Mouse (Mus musculus) hindbrain, embryonic 16.5 days (tissue): ENCODE measurements around the gene 1700015F17Rik. TPM values are rescaled to one million over a fixed set of nuclear protein-coding genes. Genes with fewer than 3 reads are reported as not detected.
A peak's percentile ranks its signal among the peaks of the same experiment; 100 is the strongest.

Experiments
- ATAC-seq: fragments of 200-750 bp; cut with Nextera tagmentation; 2 replicates; pipeline ENCODE4 v1.8.0; 2017; ENCODE audit warnings: moderate TSS enrichment, moderate library complexity
- H3K27ac ChIP-seq: fragments of 300-500 bp; sonication (generic); 2 replicates; pipeline ENCODE4 v1.5.1; 2014; ENCODE audit warnings: low read depth, mild to moderate bottlenecking, control low read depth, low read length, moderate library complexity
- H3K27me3 ChIP-seq: fragments of 300-500 bp; sonication (generic); replicated peaks from 2 replicates; pipeline ENCODE4 v1.6.1; 2014; ENCODE audit warnings: low read length; ENCODE audit not compliant: control insufficient read depth, insufficient read depth
- H3K36me3 ChIP-seq: fragments of 300-500 bp; sonication (generic); 2 replicates; pipeline ENCODE4 v1.6.1; 2014; ENCODE audit warnings: mild to moderate bottlenecking, low read length, moderate library complexity, mixed read lengths; ENCODE audit not compliant: control insufficient read depth, insufficient read depth
- H3K4me1 ChIP-seq: fragments of 300-500 bp; sonication (generic); 2 replicates; pipeline ENCODE4 v1.6.1; 2014; ENCODE audit warnings: low read depth, low read length; ENCODE audit not compliant: control insufficient read depth, insufficient read depth
- H3K4me2 ChIP-seq: fragments of 300-500 bp; sonication (generic); 2 replicates; pipeline ENCODE4 v1.6.1; 2014; ENCODE audit warnings: mild to moderate bottlenecking, low read length, control low read depth, moderate library complexity
- H3K4me3 ChIP-seq: fragments of 300-500 bp; sonication (generic); 2 replicates; pipeline ENCODE4 v1.5.1; 2014; ENCODE audit warnings: mild to moderate bottlenecking, low read length, control low read depth, moderate library complexity
- H3K9ac ChIP-seq: fragments of 300-500 bp; sonication (generic); 2 replicates; pipeline ENCODE4 v1.6.1; 2014; ENCODE audit warnings: low read depth, mild to moderate bottlenecking, control low read depth, low read length, moderate library complexity
- H3K9me3 ChIP-seq: fragments of 300-500 bp; sonication (generic); 2 replicates; pipeline ENCODE4 v1.6.1; 2014; ENCODE audit warnings: mild to moderate bottlenecking, low read length, moderate library complexity; ENCODE audit not compliant: control insufficient read depth
- WGBS: fragments of 180-500 bp; shearing (Covaris S2); extraction: QIAGEN DNeasy Blood & Tissue Kit; methylation state at CpG from one replicate; pipeline ENCODE4 v1.1.7; 2014; 5-methylcytosine and 5-hydroxymethylcytosine counted together
- polyA plus RNA-seq: library from polyadenylated mRNA; unstranded; fragments of >200 nt; fragmentation: Nextera tagmentation; extraction: Ambion mirVana; gene quantifications from 2 replicates; pipeline ENCODE4 v1.2.1, GENCODE M21; 2015

The 1700015F17Rik gene
- polyA plus RNA-seq = not detected in 2 replicates

DNA sequence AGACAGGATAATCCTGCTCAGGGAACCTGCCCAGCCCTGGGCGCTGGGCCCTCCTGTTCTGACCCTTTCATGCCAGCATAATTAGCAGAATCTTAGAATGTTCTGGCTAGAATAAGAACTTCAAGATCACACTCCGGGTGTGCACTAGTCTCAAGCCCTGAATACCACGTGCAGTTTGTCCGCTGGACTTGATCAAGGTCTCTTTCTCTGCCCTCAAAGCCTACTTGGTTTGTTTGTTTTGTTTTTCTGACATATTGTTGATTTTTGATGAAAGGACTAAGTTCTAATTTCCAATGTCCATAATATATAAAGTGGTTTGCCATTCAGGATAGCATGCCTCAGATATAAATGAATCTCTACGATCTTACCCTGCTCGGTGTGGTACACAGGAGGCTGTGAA lies at the start of gene 1700015F17Rik:
TSS of gene 1700015F17Rik (minus strand) at position 101 of the 400 bp plus-strand sequence.
- Histone ChIP-seq H3K4me1 (no peaks in the 10 kb centered on the region), H3K4me3 (no peak within 1 kb of the TSS), H3K4me2 (no peak within 1 kb of the TSS), H3K27me3 (no peaks in the 10 kb centered on the region), H3K9me3 (no peaks in the 10 kb centered on the region), H3K36me3 (no peaks in the 10 kb centered on the region), H3K9ac (no peak within 1 kb of the TSS), H3K27ac (no peak within 1 kb of the TSS)
- ATAC-seq = no peak
- WGBS = 92% methylated on average over 6 of the region's 6 CpGs

DNA sequence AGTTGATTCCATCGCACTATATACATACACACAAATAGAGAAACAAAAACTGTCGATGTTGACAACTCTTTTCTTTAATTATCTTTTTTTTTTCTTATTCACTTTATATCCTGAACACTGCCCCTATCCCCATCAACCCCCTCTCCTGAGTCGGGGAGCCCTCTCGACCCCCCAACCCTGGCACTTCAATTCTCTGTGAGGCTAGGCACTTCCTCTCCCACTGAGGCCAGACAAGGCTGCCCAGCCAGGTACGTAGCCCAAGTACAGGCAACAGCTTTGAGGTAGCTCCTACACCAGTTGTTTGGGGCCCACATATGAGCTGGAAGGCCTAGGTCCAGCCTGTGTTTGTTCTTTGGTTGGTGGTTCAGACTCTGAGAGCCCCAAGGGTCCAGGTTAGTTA lies 36.5 kb upstream of the 1700015F17Rik start:
- Histone ChIP-seq H3K36me3 (no peaks in the 10 kb centered on the region), H3K4me1 (no peaks in the 10 kb centered on the region), H3K9me3 (no peaks in the 10 kb centered on the region), H3K27me3 (no peaks in the 10 kb centered on the region), H3K27ac (no peak overlapping the region), H3K4me2 (peak overlapping the region; percentile 84), H3K9ac (no peak overlapping the region), H3K4me3 (no peak overlapping the region)
- 83% methylated on average over 5 of the region's 5 CpGs for whole genome bisulfite sequencing
- ATAC-seq = no peak

DNA sequence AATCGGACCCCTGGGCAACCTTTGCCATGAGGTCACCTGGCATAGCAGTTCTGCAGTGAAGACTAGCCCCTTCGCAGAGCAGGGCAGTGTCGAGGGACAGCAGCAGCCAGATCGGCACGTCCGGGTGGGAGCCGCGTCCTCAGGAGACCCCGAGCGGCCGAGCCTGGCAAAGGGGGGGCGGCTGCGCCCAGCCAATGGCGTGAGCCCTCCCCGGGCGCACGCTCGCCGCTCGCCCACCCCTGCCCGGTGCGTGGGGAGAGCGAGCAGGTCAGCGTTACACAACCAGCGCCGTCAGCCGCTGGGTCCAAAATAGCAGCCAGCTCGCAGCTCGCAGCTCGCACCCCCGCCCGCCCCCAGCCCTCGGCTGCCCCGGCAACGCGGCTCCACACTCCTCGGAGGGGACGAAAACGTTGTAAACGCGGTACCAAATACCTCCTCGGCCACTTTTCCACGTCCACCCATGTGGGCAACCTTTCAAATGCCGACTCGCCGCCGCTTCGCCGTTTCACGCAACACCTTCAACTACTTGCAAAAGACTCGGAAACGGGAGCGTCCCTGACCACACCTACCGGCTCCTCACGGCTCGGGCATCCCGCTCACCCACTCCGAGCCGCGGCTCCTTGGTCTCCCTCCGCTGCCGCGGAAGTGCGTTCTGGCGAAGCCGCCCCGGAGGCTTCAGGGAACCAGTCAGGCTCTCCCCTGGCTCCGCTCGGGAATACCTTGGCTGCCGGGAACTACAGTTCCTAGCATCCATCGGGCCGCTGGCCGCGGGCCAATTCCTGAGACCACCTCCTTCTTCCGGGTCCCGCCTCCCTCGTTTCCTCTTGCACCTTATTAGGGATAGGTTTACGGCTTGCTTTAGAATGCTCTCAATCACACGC lies 35.5 kb upstream of the 1700015F17Rik start, which contains the start of gene Cldn12:
TSS of gene Cldn12 (minus strand) at position 763 of the 881 bp plus-strand sequence.
- WGBS = under 1% methylated on average over 79 of the region's 79 CpGs
- no peaks in the 10 kb centered on the region for H3K36me3 ChIP-seq
- no peaks in the 10 kb centered on the region for H3K9me3 ChIP-seq
- H3K27ac ChIP-seq = peak within 1 kb of the TSS; percentile 94
- H3K27me3 ChIP-seq = no peaks in the 10 kb centered on the region
- peak within 1 kb of the TSS; percentile 83 for H3K9ac ChIP-seq
- peak; percentile 96 for ATAC-seq
- no peaks in the 10 kb centered on the region for H3K4me1 ChIP-seq
- peak within 1 kb of the TSS; percentile 84 for H3K4me2 ChIP-seq
- H3K4me3 ChIP-seq = peak within 1 kb of the TSS; percentile 91

DNA sequence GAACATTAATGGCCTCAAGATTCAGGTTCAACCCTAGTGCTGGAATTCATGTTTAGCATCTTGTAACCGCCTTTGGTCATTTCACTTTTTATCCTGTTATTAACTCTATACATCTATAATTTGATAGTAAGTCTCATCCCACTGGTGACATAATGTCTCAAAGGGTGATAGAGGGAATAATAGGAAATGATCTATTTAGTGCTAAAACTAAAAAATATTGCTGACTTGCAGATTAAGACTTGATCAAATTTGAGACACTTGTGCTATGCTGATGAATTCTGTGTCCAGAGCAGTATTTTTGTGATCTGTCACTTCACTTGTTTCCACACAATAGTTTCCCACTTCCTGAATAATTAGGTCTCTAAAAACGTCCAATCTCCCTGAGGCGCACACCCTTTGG lies 32.5 kb upstream of the 1700015F17Rik start:
- WGBS = 75% methylated on average over 3 of the region's 3 CpGs
- ATAC-seq = no peak
- no peaks in the 10 kb centered on the region for H3K27me3 ChIP-seq
- no peaks in the 10 kb centered on the region for H3K9me3 ChIP-seq
- H3K4me1 ChIP-seq = peaks cover 5% of the 10 kb centered on the region; the same call in 1 of the 2 replicates
- H3K27ac ChIP-seq = no peak overlapping the region
- H3K9ac ChIP-seq = no peak overlapping the region
- H3K4me2 ChIP-seq = no peak overlapping the region
- H3K4me3 ChIP-seq = no peak overlapping the region
- H3K36me3 ChIP-seq = no peaks in the 10 kb centered on the region

DNA sequence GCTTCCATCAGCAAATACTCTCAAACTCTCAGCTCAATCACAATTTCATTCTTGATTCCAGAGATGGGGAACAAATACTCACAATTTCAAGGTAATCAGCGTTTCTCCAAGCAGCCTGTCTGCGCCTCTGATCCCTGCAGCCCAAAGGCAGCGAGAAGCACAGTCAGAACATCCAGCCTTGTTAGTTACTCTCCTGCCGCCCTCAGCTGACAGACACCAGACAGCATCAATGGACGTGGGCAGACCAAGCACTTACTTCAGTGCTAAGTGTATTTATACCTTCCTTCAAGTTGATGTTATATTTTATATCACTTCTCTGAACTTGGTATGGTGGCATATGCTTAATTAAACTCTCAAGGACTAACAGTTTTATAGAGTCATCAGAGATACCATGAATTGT lies 32.0 kb upstream of the 1700015F17Rik start:
- WGBS = 53% methylated on average over 5 of the region's 5 CpGs
- H3K27ac ChIP-seq = no peak overlapping the region
- H3K4me3 ChIP-seq = no peak overlapping the region
- no peaks in the 10 kb centered on the region for H3K27me3 ChIP-seq
- no peaks in the 10 kb centered on the region for H3K9me3 ChIP-seq
- no peaks in the 10 kb centered on the region for H3K36me3 ChIP-seq
- H3K4me2 ChIP-seq = no peak overlapping the region
- no peak overlapping the region for H3K9ac ChIP-seq
- no peak for ATAC-seq
- peaks cover 5% of the 10 kb centered on the region; the same call in 1 of the 2 replicates for H3K4me1 ChIP-seq

DNA sequence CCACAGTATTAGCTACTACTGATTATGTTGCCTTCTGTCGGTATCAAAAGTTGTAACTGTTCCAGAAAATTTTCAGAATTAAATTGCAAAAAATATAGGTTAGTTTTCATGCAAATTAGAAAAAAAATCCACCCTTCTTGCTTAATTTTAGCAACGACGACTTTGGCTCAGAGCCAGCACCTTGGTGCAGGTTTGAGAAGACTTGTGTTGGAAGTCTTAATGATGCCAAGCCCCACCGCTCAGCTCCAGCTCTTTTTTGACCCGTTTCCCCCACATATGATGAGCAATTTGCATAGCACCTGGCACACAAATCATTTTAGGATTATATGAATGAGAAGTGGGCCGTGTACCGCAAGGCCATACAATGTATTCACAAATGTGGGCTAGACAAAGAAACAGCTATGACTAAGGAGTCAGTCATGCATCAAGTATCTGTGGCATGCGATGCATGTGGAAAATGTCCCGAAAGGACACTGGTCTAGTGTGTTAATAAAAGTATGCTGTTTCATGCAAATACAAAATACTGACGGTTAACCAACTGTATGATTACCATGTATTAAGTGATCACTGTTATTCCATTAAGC lies 31.5 kb upstream of the 1700015F17Rik start:
- 41% methylated on average over 10 of the region's 10 CpGs for WGBS

DNA sequence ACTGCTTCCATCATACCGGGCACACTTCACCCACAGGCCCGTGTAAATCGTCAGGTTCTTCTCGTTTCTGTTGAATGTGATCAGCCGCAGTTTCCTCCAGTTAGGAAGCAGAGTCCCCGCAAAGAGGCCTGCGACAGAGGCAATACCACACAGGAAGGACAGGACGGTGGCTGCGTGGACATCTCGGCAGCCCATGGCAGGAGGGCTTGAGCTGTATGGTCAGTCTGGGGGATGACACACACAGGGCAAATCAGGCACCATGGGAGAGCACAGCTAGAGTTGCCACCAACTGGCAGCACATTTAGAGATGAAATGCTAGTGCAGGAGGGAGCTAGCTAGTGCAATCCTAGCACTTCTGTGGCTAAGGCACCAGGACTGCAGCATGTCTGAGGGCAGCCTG lies 29.3 kb upstream of the 1700015F17Rik start:
- H3K27ac ChIP-seq = no peak overlapping the region
- H3K27me3 ChIP-seq = no peaks in the 10 kb centered on the region
- H3K4me3 ChIP-seq = no peak overlapping the region; the same call in 1 of the 2 replicates
- peak overlapping the region; percentile 32 for H3K4me2 ChIP-seq
- ATAC-seq = peak; percentile 15; the same call in 1 of the 2 replicates
- H3K9me3 ChIP-seq = no peaks in the 10 kb centered on the region
- H3K4me1 ChIP-seq = peaks cover 5% of the 10 kb centered on the region; the same call in 1 of the 2 replicates
- 59% methylated on average over 10 of the region's 10 CpGs for WGBS
- no peaks in the 10 kb centered on the region for H3K36me3 ChIP-seq
- peak overlapping the region; percentile 18; the same call in 1 of the 2 replicates for H3K9ac ChIP-seq

More for the DNA sequence above, 31.5 kb upstream of the 1700015F17Rik start:
- Histone ChIP-seq H3K9me3 (no peaks in the 10 kb centered on the region), H3K27me3 (no peaks in the 10 kb centered on the region), H3K36me3 (no peaks in the 10 kb centered on the region), H3K9ac (no peak overlapping the region), H3K4me3 (no peak overlapping the region), H3K4me1 (peaks cover 5% of the 10 kb centered on the region; the same call in 1 of the 2 replicates), H3K27ac (no peak overlapping the region), H3K4me2 (no peak overlapping the region)
- ATAC-seq = no peak

DNA sequence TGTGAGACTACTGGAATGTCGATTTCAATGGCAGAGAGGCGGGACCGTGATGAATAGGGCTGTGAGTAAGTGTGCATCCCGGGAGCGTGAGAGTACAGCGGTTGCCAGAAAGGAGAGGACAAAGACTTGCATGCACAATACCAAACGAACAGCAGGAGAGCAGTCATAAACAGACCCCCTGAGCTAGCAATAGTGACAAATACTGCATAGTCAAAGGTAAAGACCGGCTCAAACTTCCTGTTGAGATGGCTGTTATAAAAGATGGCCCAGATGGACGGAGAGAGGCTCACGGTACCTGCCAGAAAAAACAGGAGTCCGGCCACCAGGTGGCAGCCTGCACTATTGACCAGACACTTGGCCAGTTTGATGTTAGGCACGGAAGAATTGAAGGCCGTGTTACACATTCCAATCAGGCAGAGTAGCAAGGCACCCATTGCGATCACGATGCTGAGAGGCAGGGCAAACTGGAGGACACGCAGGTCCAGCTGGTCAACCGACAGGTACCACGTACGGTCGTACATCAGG lies 28.8 kb upstream of the 1700015F17Rik start:
- H3K4me3 ChIP-seq = peak overlapping the region; percentile 1; the same call in 1 of the 2 replicates

DNA sequence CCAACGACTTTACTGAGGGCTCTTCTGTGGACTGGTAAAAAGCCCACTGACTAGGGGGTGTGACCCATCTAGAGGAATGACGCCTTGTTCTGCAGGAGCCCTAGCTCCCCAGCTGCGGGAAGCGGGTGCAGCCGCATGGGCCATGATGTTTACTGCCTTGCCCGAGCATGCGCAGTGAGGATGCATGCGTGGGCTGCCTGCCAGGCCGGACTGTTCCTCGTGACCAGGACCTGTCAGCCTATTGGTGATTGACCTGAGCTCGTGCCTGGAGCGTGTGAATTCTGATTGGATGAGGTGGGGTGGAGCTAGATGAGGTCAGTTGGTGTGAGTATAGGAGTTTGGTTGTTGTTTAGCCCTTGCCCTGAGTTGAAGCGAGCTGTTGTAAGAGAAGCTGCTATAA lies 25.5 kb upstream of the 1700015F17Rik start:
- Histone ChIP-seq H3K4me2 (no peak overlapping the region), H3K4me1 (peaks cover 5% of the 10 kb centered on the region; the same call in 1 of the 2 replicates), H3K9me3 (no peaks in the 10 kb centered on the region), H3K27me3 (no peaks in the 10 kb centered on the region), H3K9ac (no peak overlapping the region), H3K27ac (no peak overlapping the region), H3K36me3 (no peaks in the 10 kb centered on the region), H3K4me3 (no peak overlapping the region)
- peak; percentile 31; the same call in 1 of the 2 replicates for ATAC-seq
- 80% methylated on average over 13 of the region's 13 CpGs for WGBS

More for the DNA sequence above, 28.8 kb upstream of the 1700015F17Rik start:
- Histone ChIP-seq H3K9ac (peak overlapping the region; percentile 18; the same call in 1 of the 2 replicates), H3K4me2 (peak overlapping the region; percentile 32), H3K27me3 (no peaks in the 10 kb centered on the region), H3K27ac (no peak overlapping the region), H3K36me3 (no peaks in the 10 kb centered on the region), H3K4me1 (peaks cover 5% of the 10 kb centered on the region; the same call in 1 of the 2 replicates), H3K9me3 (no peaks in the 10 kb centered on the region)
- 19% methylated on average over 20 of the region's 20 CpGs for WGBS
- ATAC-seq = peak; percentile 80
